Mouse (Mus musculus) erythroblast, embryonic 14.5 days (primary cell): Measurements from ENCODE around the gene Iqsec1. TPM values are rescaled to one million over a fixed set of nuclear protein-coding genes. Genes with fewer than 3 reads are reported as not detected.
A peak's percentile ranks its signal among the peaks of the same experiment; 100 is the strongest.

Experiments used
- H3K27me3 ChIP-seq: 2 replicates; pipeline ENCODE4 v1.6.1; 2012; ENCODE audit warnings: inconsistent platforms; ENCODE audit not compliant: control insufficient read depth
- H3K36me3 ChIP-seq: 2 replicates; pipeline ENCODE4 v1.6.1; 2012; ENCODE audit warnings: mild to moderate bottlenecking, inconsistent platforms; ENCODE audit not compliant: control insufficient read depth
- H3K4me1 ChIP-seq: 2 replicates; pipeline ENCODE4 v1.6.1; 2012; ENCODE audit warnings: inconsistent platforms; ENCODE audit not compliant: control insufficient read depth
- H3K4me3 ChIP-seq: replicated peaks from 2 replicates; pipeline ENCODE3; 2012; ENCODE audit warnings: moderate library complexity, mild to moderate bottlenecking, inconsistent platforms
- H3K9me3 ChIP-seq: 2 replicates; pipeline ENCODE4 v1.6.1; 2012; ENCODE audit warnings: low read length, inconsistent platforms, mixed read lengths; ENCODE audit not compliant: control insufficient read depth
- GATA1 ChIP-seq: IDR thresholded peaks from 2 replicates; pipeline ENCODE4 v1.6.1; 2012; ENCODE audit warnings: low read length, inconsistent platforms, mixed read lengths
- TAL1 ChIP-seq: IDR thresholded peaks from 3 replicates; pipeline ENCODE4 v1.6.1; 2012; ENCODE audit warnings: low read length, inconsistent platforms, mixed read lengths
- polyA plus RNA-seq: library from polyadenylated mRNA; stranded (reverse); fragments of >175 nt; gene quantifications from 2 replicates; pipeline ENCODE4 v1.2.3, GENCODE M21; 2012

Gene Iqsec1
- polyA plus RNA-seq, 1 experiment, result 10.6 TPM

- TF ChIP-seq TAL1, result no peak
- no peak for TF ChIP-seq GATA1
- Histone ChIP-seq H3K9me3 (peaks cover 6% of the 10 kb centered on the region), H3K4me3 (no peak overlapping the region), H3K4me1 (peaks cover 83% of the 10 kb centered on the region), H3K27me3 (no peaks in the 10 kb centered on the region), H3K36me3 (peaks cover 99% of the 10 kb centered on the region)
Measured at GRCm38 (mm10) chr6:90629506-90629905, 359.0 kb downstream of the Iqsec1 start.

GRCm38 (mm10) chr6:90627556-90627955 is 360.9 kb downstream of the Iqsec1 start:
- Histone ChIP-seq H3K36me3 (peaks cover 95% of the 10 kb centered on the region), H3K9me3 (peaks cover 6% of the 10 kb centered on the region), H3K4me1 (peaks cover 87% of the 10 kb centered on the region), H3K4me3 (no peak overlapping the region), H3K27me3 (no peaks in the 10 kb centered on the region)
- TF ChIP-seq TAL1, result no peak
- TF ChIP-seq GATA1, result no peak

- Histone ChIP-seq H3K4me1 (peaks cover 98% of the 10 kb centered on the region), H3K36me3 (peaks cover 95% of the 10 kb centered on the region), H3K9me3 (no peaks in the 10 kb centered on the region), H3K27me3 (no peaks in the 10 kb centered on the region), H3K4me3 (peak overlapping the region; percentile 72)
- TF ChIP-seq GATA1 (no peak), TAL1 (no peak)
Measured at GRCm38 (mm10) chr6:90625207-90625994, 363.1 kb downstream of the Iqsec1 start.

GRCm38 (mm10) chr6:90624733-90625132 is 363.8 kb downstream of the Iqsec1 start:
- Histone ChIP-seq H3K4me1 (peaks cover 98% of the 10 kb centered on the region), H3K4me3 (peak overlapping the region; percentile 72), H3K9me3 (no peaks in the 10 kb centered on the region), H3K36me3 (peaks cover 94% of the 10 kb centered on the region), H3K27me3 (no peaks in the 10 kb centered on the region)
- TF ChIP-seq GATA1, result no peak
- TF ChIP-seq TAL1, result no peak

GRCm38 (mm10) chr6:90624184-90624583 is 364.3 kb downstream of the Iqsec1 start:
- no peaks in the 10 kb centered on the region for H3K27me3 ChIP-seq
- H3K36me3 ChIP-seq, result peaks cover 94% of the 10 kb centered on the region
- peak overlapping the region; percentile 72 for H3K4me3 ChIP-seq
- TF ChIP-seq TAL1 (no peak), GATA1 (no peak)
- no peaks in the 10 kb centered on the region for H3K9me3 ChIP-seq
- peaks cover 98% of the 10 kb centered on the region for H3K4me1 ChIP-seq

GRCm38 (mm10) chr6:90623456-90623836 is 365.0 kb downstream of the Iqsec1 start:
- H3K27me3 ChIP-seq, result no peaks in the 10 kb centered on the region
- H3K4me3 ChIP-seq, result peak overlapping the region; percentile 72
- TF ChIP-seq GATA1 (no peak), TAL1 (no peak)
- H3K36me3 ChIP-seq, result peaks cover 94% of the 10 kb centered on the region
- peaks cover 98% of the 10 kb centered on the region for H3K4me1 ChIP-seq
- no peaks in the 10 kb centered on the region for H3K9me3 ChIP-seq

- TF ChIP-seq TAL1 (peak; percentile 80), GATA1 (peak; percentile 90)
- Histone ChIP-seq H3K4me1 (peaks cover 98% of the 10 kb centered on the region), H3K4me3 (peak overlapping the region; percentile 72), H3K36me3 (peaks cover 94% of the 10 kb centered on the region), H3K9me3 (no peaks in the 10 kb centered on the region), H3K27me3 (no peaks in the 10 kb centered on the region)
Measured at GRCm38 (mm10) chr6:90622758-90623455, 365.6 kb downstream of the Iqsec1 start.

GRCm38 (mm10) chr6:90621584-90621890 is 366.9 kb downstream of the Iqsec1 start:
- Histone ChIP-seq H3K4me1 (peaks cover 98% of the 10 kb centered on the region), H3K9me3 (no peaks in the 10 kb centered on the region), H3K4me3 (peak overlapping the region; percentile 72), H3K36me3 (peaks cover 93% of the 10 kb centered on the region), H3K27me3 (no peaks in the 10 kb centered on the region)
- TF ChIP-seq GATA1 (no peak), TAL1 (no peak)

- TF ChIP-seq TAL1 (no peak), GATA1 (no peak)
- Histone ChIP-seq H3K36me3 (peaks cover 91% of the 10 kb centered on the region), H3K9me3 (no peaks in the 10 kb centered on the region), H3K4me3 (peak overlapping the region; percentile 72), H3K4me1 (peaks cover 99% of the 10 kb centered on the region), H3K27me3 (no peaks in the 10 kb centered on the region)
Measured at GRCm38 (mm10) chr6:90620791-90621583, 367.5 kb downstream of the Iqsec1 start.
